In the genomic region with DNA sequence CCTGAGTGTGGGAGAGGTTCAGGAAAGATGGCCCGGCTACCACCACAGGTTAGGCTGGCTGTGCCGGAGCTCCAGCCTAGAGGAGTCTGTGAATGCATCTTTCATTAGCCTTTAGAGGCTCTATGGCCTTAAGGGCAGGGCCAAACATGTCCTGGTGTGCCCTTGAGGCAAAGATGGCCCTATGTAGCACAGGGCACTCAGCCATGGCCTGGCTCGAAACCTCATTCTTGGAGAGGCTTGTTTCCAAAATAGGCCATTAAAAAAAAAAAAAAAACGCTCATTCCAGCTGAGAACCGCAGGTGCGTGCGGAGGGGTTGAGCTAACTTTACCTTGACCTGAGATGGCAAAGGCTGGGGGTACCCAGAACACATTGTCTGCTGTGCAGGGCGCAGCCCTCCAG, we compare ENCODE assay signal across 21 mouse cellular contexts. TPM values are rescaled to one million over a fixed set of nuclear protein-coding genes. Genes with fewer than 3 reads are reported as not detected.
A peak's percentile ranks its signal among the peaks of the same experiment; 100 is the strongest.
DNase-seq lines count a peak whose midpoint lies in the region; TF ChIP-seq lines count a peak whose summit lies in the region.
"Had no signal": no experiment of that assay in that cellular context is flagged by ENCODE, and none has a peak within 500 bp of the region (broad histone marks: within the 10 kb centered on the region; RNA-seq: fewer than 3 reads in every experiment).

No protein-coding gene starts in this region.

- TF ChIP-seq EP300 in CH12.LX (IDR thresholded peaks at IDR 0.05; ENCODE audit: low read length), result no peak

- TF ChIP-seq RAD21 in CH12.LX (IDR thresholded peaks at IDR 0.05; ENCODE audit: low read depth, low read length), result no peak

- peak; percentile 58 for DNase-seq in adrenal gland, postnatal 10 days
- DNase-seq in adrenal gland, postnatal 4 days (ENCODE audit: low spot score in 2 of 2), result no peak
- DNase-seq in heart, postnatal 10 days, result peak; percentile 44 to 59
- DNase-seq in heart, postnatal 25 days (ENCODE audit: low spot score), result no peak
- DNase-seq in CH12.LX (ENCODE audit: extremely low read depth) (no peak), adipocyte (ENCODE audit: low spot score) (peak; percentile 59)
- no peak for DNase-seq in layer of hippocampus, adult 9-10 months (ENCODE audit: low spot score)
- DNase-seq: adrenal gland, postnatal 36 days; cerebellum, adult 18-20 months; cerebellum, postnatal 36 days; forebrain, postnatal 0 days; gastrocnemius, postnatal 14 days had no signal

- intact Hi-C loops in heart, postnatal 10 days (cut with DNase I), result loop anchor here (5.0 kb wide), 1 partner anchor 256 kb away; no protein-coding TSS in a partner anchor
- intact Hi-C loops in heart, postnatal 25 days (cut with DNase I), result no loop called here

- no peak overlapping the region for H3K9ac ChIP-seq in CH12.LX (ENCODE audit: insufficient read depth, low read depth)
- H3K9ac ChIP-seq: embryonic facial prominence, embryonic 13.5 days; forebrain, embryonic 13.5 days; forebrain, postnatal 0 days; heart, embryonic 13.5 days; hindbrain, embryonic 13.5 days had no signal

- no peaks in the 10 kb centered on the region for H3K27me3 ChIP-seq in CH12.LX (replicated peaks)
- H3K27me3 ChIP-seq: embryonic facial prominence, embryonic 13.5 days; forebrain, embryonic 13.5 days; heart, embryonic 13.5 days; hindbrain, embryonic 13.5 days had no signal

- no peak overlapping the region for H3K4me3 ChIP-seq in CH12.LX (replicated peaks in 1 of 3; ENCODE audit: low read depth in 2 of 3, low read length in 2 of 3, poor library complexity in 1 of 3)
- H3K4me3 ChIP-seq: embryonic facial prominence, embryonic 13.5 days; forebrain, embryonic 13.5 days; heart, embryonic 13.5 days; hindbrain, embryonic 13.5 days had no signal

- no peaks in the 10 kb centered on the region for H3K9me3 ChIP-seq in CH12.LX (replicated peaks; ENCODE audit: low read length)
- H3K9me3 ChIP-seq: embryonic facial prominence, embryonic 13.5 days; forebrain, embryonic 13.5 days; heart, embryonic 13.5 days; hindbrain, embryonic 13.5 days had no signal

- no peak for TF ChIP-seq POLR2A in CH12.LX (IDR thresholded peaks at IDR 0.05; ENCODE audit: low read depth, low read length)

- no peak overlapping the region for H3K4me2 ChIP-seq in CH12.LX (ENCODE audit: insufficient read depth, low read depth, poor library complexity, severe bottlenecking)
- H3K4me2 ChIP-seq: embryonic facial prominence, embryonic 13.5 days; forebrain, embryonic 13.5 days; heart, embryonic 13.5 days; hindbrain, embryonic 13.5 days had no signal

- dilution Hi-C loops in CH12.LX (cut with MboI; ENCODE audit: extremely low pct_ligation_motif_present, extremely low pct_unique_long_range_greater_than_20kb, low sequenced_read_pairs), result no loop called here

- in situ Hi-C loops in CH12.LX (cut with MboI; ENCODE audit: low pct_ligation_motif_present, low pct_unique_long_range_greater_than_20kb, low sequenced_read_pairs), result loop anchor here (5.0 kb wide), 1 partner anchor 104 kb away; no protein-coding TSS in a partner anchor

- no peak overlapping the region for H3K27ac ChIP-seq in CH12.LX (ENCODE audit: insufficient read depth, low read depth)
- H3K27ac ChIP-seq: embryonic facial prominence, embryonic 13.5 days; forebrain, embryonic 13.5 days; heart, embryonic 13.5 days; hindbrain, embryonic 13.5 days; hindbrain, postnatal 0 days had no signal

- H3K36me3 ChIP-seq in CH12.LX (replicated peaks in 1 of 2; ENCODE audit: control insufficient read depth in 1 of 2, insufficient read depth in 1 of 2, low read length in 1 of 2), result peaks cover 9 to 63% of the 10 kb centered on the region in 2 experiments
- H3K36me3 ChIP-seq: G1E had no signal

- no peak for TF ChIP-seq CTCF in CH12.LX (conservative IDR thresholded peaks at IDR 0.05 in 1 of 2, IDR thresholded peaks at IDR 0.05 in 1 of 2; ENCODE audit: low read depth in 2 of 2, low read length in 2 of 2)

- no peaks in the 10 kb centered on the region for H3K79me2 ChIP-seq in CH12.LX (replicated peaks; ENCODE audit: control insufficient read depth, extremely low read depth, insufficient read depth, poor library complexity, severe bottlenecking)

- peaks cover 4 to 26% of the 10 kb centered on the region in 2 experiments; a peak in 3 of 4 replicates for H3K4me1 ChIP-seq in CH12.LX (ENCODE audit: control insufficient read depth in 1 of 2, insufficient read depth in 2 of 2)

TF ChIP-seq in CH12.LX, 34 proteins besides CTCF, POLR2A, EP300 and RAD21:
- TF ChIP-seq TCF12 (IDR thresholded peaks at IDR 0.05; ENCODE audit: low read depth, low read length), result no peak
- 0 out of 2 replicates have a peak, but pooled peaks have one; percentile 13 for TF ChIP-seq ZNF384 (IDR thresholded peaks at IDR 0.05; ENCODE audit: low read depth, low read length)

RNA-seq across cellular contexts. Expression of a gene that starts 8.6 kb away (rescaled TPM):
- total RNA-seq in adrenal gland, postnatal 10 days (2021), result 1 to 10 TPM; 4.3 TPM
- total RNA-seq in adrenal gland, postnatal 4 days (2021), result 1 to 10 TPM; 5.0 to 5.2 TPM
- 1 to 10 TPM; 1.6 to 2.0 TPM for total RNA-seq in heart, postnatal 10 days (2021)
- under 1 TPM; 0.26 to 0.31 TPM for total RNA-seq in heart, postnatal 25 days (2021)
- 0.08 and 0.17 TPM in 2 replicates for total RNA-seq in CH12.LX (2012; rRNA removed)
- not detected in 2 replicates for total RNA-seq in CH12.LX (2014; rRNA removed)
- 0.46 TPM in 1 of 2 replicates, not detected in the other for polyA plus RNA-seq in CH12.LX (2012; ENCODE audit: insufficient read length, low read depth)
- total RNA-seq: G1E; gastrocnemius, adult 18-20 months; hematopoietic stem cell, adult 5-6 weeks had no signal
- polyA plus RNA-seq: CD4-positive, CD25-positive, alpha-beta regulatory T cell, adult 4 months; G1E had no signal

Comparison
In these comparisons a context has a peak if more than half of its experiments do, and no peak if none do; other contexts are left out.
1. DNase-seq: peak in adrenal gland, postnatal 10 days (single experiment), heart, postnatal 10 days (2 of 2) and adipocyte (single experiment); none in adrenal gland, postnatal 4 days (0 of 2), heart, postnatal 25 days (single experiment), CH12.LX (single experiment) and layer of hippocampus, adult 9-10 months (single experiment).